Mouse (Mus musculus) lung, adult 2 months (tissue): ENCODE measurements around the gene Lrrc28.

Experiments
- CTCF ChIP-seq: fragments of 200-500 bp; IDR thresholded peaks from 2 replicates; pipeline ENCODE4 v1.5.1; 2011; ENCODE audit warnings: mild to moderate bottlenecking, low read length, control low read depth; ENCODE audit not compliant: insufficient read depth
- POLR2A ChIP-seq: fragments of 200-500 bp; IDR thresholded peaks from 2 replicates; pipeline ENCODE4 v1.6.1; 2011; ENCODE audit warnings: low read depth, mild to moderate bottlenecking, control low read depth, low read length, borderline replicate concordance; ENCODE audit errors: extremely low read depth

DNA sequence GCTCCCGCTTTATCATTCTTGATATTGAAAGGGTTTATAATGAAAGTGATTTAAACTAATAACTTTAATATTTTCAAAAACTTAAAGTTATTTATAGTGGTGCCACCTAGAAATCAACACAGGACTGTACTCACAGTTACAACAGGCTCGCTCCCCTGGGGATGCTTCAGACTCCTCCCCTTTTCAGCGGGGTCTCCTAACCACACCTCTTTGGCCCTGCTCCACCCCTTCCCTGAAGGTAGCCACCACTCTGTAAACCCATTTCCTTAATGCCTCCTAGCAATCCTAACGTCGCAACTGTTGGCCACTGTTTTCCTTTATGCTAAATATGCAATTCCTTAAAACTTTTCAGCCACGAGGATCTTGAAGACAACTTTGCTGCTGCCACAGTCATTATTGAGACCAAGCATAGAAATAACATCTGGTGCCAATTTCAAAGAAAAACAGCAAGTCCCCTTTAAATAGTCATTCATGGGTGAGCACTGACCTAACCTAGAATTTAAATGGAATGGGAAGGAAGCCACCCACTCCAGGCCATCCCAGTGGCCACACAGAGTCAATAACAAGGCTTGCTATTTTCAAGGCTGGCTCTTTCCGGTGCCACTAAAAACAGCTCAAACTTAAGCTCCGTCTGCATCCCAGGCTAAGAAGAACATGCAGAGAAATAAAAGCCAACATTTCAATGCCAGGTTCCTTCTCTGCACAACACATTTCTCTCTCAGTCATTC, 78.4 kb downstream of the Lrrc28 start:
- no peak for TF ChIP-seq CTCF
- no peak for TF ChIP-seq POLR2A
